Mouse (Mus musculus) monocyte, adult 5-6 weeks (primary cell): ENCODE data around the gene Dnal4. TPM values are rescaled to one million over a fixed set of nuclear protein-coding genes. Genes with fewer than 3 reads are reported as not detected.

Experiments used
- ATAC-seq: fragments of 153-309, 156-312 bp; replicated peaks from 2 replicates; pipeline ENCODE4 v1.8.0; 2017; ENCODE audit warnings: mild to moderate bottlenecking; ENCODE audit not compliant: low TSS enrichment, insufficient number of reproducible peaks, severe bottlenecking, poor library complexity, low FRiP score
- total RNA-seq: library from RNA; stranded (forward); fragments of 200-1000, 200-491, 200-594 nt; gene quantifications from 3 replicates; pipeline ENCODE4 v1.2.3, GENCODE M21; 2017

Gene Dnal4
- total RNA-seq, 1 experiment from 2014 or later, result 15.0 TPM

DNA sequence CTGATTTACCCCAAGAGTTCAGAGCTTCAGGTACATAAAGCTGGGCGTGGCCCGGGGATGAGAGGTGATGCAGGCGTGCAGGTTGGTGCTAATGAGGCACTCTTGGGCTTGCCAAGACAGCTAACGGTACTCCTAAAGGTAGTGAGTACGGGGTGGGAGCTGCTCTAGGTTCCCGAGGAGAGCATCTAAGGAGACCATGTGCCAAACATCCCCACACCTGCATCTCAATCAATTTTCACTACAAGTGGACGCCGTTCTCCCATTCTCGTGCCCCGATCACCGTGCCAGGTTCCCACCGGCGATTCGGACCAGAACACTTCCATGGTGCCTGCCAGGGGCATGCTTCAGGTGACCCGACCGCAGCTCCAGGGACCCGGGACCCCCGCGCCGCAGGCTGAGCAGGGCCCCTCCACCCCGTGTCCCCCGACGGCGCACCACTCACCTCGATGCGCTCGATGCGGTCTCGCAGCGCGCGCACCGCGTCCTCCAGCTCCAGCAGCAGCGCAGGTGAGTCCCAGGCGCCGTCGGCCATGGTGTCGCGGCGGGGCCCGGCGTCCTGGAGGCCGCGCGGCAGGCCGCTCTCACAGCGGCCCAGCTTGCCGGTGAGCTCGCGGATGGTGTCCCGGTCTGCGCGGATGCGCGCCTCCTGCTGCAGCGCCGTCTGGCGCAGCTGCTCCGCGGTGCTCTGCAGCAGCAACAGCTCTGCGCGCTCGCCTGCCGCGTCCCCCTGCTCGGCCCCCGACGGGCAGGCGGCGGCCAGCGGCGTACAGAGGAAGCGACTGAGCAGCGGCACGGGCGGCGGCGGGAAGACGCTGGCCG lies 26.1 kb upstream of the Dnal4 start:
- ATAC-seq, result no peak

DNA sequence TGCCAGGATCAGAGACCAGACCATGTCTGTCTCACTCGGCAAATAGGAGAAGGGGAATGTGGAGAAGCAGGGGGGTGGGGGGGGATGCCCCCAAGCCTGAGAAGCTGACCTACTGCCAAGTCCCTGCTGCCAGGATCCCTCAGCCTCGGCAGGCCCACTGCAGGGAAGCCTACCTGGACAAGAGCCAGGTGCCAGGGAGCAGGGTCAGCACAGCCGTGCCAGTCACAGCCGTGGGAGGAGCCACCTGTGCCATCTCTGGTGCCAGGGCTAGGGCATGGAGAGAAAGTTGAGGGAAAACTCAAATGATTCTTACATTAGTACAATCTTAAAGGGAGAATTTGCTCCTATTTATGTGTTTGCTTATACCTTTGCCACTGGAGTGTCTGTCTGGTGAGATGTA lies 24.7 kb upstream of the Dnal4 start:
- ATAC-seq, result no peak

DNA sequence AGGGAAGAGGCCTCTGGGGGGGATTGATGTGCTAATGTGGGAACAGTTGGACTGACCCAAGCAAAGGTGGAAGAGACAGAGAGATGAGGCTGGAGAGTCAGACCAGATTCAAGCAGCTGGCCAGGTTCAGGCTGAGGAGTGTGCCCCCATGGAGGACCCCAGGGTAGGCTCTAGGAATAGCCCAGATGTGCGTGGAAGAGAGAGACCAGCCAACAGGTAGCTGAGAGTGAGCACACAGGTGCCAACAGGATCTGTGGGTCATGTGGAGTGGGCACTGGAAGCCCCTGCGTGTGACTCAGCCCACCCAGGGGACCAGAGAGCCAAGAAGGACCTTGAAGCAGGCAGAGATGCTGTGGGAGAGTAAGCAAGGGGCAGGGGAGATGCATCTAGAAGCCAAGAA lies 24.0 kb upstream of the Dnal4 start:
- ATAC-seq, result no peak

DNA sequence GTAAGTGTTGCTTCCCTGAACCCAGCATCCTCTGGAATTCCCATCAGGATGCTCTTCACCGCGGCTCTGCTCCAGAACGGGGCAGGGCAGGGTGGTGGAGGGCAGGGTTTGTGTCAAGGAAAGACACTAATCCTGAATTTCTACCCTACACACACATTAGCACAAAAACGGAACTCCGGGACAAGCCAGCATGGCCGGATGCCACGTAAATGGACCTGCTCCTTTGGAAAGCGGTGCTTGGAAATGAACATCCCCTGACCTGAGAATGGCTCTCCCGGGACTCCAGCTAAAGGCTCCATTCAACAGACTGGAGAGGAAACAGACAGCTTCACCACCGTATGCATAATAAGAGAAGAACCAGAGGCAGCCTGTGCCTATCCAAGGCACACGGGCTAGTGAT lies 23.1 kb upstream of the Dnal4 start:
- ATAC-seq, result no peak

DNA sequence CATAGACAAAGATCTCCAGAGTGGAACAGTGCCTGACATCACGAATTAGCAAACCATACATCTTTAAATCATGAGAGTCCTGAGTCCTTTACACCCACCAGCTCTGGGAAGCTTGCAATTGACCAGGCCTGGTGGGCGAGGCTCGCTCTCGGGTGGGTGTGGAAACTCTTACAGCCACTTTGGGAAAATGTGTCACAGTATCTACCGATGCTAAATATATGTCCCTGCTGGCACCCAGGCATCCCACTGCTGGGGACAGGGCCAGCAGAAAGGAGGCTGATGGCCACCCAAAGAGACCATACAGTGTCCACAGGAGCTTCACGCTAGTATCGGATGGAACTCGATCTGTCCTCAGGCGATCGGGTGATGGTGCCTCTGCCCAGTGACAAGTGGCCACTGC lies 20.9 kb upstream of the Dnal4 start:
- ATAC-seq, result no peak

DNA sequence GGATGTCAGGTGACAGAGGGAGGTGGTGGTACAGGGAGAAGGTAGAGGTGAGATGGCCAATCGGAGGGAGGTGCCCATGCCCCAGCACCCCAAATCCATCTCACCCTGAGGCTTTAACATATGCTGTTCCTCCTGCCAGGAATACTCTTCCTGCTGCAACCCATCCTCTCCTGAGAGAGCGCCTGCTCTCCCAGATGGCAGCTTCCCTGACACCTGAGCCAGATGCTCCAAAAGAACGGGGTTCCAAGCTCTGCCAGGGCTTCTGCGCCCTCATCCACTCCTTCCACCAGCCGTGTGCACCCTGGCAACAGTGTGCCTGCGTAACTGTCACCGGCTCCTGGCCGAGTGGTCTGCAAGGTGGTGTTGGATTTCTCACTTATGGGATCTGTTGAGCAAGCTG lies 20.0 kb upstream of the Dnal4 start:
- ATAC-seq, result no peak

DNA sequence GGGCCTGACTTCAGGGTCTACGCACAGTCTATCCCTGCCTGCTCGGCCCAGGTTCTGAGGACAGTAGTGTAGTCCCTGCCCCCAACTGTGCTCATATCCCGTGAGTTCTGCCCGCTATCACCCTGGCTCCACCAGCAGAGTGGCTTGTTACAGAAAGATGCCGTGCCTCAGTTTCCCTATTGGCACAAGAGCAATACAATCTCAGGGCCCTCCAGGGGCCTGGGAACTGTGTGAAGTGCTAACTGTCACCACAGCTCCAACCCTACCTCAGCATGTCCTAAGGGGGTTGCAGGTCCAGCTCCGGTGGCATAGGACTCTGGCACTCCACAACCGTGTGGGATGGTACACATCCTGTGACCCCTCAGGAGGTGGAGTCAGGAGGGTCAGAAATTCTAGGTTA lies 19.4 kb upstream of the Dnal4 start:
- ATAC-seq, result no peak

DNA sequence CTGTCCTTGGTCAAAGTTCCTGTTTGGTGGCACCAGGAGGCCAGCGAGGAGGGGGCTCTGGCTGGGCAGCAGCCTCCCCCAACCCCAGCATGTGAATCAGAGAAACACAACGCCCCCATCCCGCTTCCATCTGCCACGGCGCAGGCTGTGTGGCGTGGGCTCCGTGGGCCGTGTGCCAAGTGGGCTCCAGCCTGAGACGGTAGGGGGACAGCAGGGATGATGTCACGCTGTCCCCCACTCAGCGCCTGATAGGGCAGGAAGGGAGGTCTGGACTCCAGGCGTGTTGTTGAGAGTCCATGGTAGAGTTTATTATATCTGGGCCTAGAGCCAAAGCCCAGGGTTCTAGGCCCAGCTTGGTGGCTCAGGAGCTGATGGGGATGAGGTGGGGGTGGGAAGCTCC lies 18.6 kb upstream of the Dnal4 start:
- no peak for ATAC-seq

DNA sequence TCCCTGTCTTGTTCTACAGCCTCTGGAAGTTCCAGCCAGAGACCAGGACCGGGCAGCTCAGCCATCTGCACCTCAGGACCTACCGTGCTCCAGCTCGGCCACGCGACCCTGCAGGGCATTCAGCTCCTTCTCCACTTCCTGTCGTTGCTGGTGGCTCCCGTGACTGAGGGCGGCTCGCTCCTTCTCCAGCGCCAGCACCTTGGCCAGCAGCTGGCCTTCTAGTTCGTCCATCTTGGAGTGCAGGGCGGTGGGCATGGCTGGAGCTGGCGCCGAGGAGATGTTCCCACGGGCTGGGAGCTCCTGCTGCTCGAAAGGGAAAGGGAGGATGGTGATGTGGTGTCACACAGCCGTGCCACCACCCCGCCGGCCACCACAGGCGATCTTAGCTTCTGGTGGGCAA lies 16.5 kb upstream of the Dnal4 start:
- no peak for ATAC-seq

DNA sequence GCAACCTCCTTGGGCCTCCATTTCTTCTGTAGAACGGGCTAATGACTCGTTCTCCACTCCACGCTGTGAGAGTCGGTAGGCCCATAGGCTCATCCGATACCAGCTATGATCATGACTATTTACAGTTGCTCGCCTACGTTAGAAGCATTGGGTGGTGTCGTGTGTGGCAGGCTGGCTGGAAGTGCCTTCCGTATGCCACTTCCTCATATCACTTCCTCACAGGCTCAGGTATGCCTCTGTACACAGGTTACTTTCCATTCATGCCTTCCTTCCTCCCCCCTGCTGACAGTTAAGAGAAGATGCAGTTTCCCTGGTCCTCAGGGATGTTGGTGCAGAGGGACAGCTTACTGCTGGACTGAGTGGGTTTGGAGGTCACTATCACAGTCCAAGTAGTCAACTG lies 15.4 kb upstream of the Dnal4 start:
- no peak for ATAC-seq

DNA sequence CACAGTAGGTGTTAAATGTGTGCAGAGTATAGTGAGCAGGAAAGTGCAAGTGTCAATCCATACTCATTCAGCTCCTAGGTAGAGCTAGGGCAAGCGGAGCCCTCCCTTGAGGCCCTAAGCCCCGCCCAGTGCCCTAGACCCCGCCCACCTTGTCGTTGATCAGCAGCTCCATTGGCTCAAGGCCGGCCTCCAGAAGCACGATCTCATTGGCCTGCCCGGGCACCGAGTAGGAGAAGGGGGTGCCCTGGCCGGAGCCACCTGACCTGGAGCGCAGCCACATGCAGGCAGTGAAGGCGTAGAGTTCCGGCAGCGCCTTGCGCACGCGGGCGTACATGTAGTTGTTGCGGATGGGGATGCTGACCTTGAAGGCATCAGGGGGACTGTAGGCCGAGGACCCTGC lies 14.8 kb upstream of the Dnal4 start:
- ATAC-seq, result no peak

DNA sequence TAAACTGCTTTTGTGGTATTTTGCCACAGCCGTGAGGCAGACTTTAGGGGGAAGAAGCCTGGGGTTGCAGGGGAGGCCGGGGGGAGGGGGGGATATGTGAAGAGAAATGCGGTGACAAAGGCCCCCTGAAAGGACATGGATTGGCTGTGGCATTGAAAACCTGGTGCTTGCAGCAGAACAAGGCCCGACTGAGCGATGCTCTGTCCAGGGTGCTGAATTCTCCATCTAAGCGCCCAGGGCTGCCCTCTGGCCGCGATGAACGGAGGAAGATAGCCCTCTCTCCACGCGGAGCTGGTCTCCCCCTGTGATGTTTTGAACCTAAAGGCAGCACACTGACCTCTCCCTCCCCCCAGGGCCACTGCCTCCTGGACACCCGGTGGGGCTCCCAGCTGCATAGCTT lies 13.9 kb upstream of the Dnal4 start:
- ATAC-seq, result no peak

DNA sequence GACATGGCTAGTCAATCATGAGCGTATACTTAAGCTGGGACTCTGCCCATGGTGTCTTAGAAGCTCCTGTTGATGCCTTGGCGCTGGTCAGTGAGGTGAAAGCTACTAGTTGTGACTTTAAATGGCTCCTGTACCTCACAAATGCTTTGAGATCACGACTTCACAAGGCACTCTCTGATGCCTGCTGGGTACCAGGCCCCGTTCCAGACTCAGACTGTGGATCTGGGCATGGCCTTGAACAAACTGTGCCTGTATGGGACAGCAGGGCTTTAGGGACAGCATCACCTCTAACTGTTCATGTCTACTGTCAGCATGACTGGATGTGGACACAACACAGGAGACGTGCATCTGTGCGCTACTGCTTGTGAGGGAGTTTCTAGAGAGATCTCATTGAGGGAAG lies 13.3 kb upstream of the Dnal4 start:
- no peak for ATAC-seq

DNA sequence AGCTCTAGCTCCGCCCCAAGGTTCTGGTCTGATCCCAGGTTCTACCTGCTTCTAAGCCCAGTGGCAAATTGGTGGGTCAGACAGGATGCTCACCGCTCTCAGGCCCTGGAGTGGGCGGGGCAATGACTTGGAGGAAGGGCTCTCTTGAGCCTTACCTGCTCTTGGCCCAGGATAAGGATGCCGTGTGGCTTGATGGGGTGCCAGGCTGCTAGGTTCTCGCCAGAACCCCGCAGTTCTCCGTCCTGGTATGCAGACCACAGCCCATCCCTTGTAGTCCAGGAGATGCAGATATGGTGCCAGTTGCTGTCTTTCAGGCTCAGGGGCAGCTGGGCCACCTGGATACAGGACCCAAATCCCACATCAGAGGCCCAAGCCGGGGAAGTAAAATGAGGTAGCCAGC lies 12.5 kb upstream of the Dnal4 start:
- ATAC-seq, result no peak

DNA sequence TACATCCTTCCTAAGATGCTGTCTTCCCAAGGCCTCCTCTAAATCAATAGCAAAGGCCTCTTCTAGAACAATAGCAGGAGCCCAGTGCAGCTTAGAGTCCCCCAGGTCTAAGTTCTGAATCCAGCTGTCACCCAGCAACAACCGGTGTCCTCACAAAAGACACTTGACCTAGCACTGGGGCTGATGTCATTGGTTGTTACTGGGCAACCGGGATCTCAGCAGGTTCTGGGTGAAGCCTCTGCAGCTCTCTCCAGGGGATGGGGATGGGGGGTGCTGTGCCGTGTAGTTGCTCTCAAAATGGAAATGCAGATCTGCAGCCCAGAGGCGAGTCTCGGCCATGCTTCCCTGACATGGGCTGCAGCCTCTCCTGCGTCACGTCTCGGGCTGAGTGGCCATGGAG lies 10.2 kb upstream of the Dnal4 start:
- no peak for ATAC-seq

DNA sequence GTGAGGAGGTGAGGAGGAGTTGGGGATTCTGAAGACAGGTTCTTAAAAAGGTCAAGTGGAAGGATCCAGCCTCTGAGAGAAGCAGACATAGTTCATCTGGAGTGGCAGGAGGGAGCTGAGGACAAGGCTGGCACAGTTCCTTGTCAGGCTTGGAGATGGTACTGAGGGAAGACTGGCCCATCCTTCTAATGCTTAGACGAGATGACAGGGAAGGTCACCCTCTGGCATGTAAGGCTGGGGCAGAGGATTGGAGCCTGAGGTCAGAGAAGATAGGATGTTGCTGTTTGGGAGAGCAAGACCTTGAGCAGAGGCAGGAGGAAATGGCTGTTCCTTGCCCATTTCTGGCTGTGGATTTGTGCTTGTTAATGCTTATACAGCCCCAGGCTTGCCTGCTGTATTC lies 7.4 kb upstream of the Dnal4 start:
- no peak for ATAC-seq

DNA sequence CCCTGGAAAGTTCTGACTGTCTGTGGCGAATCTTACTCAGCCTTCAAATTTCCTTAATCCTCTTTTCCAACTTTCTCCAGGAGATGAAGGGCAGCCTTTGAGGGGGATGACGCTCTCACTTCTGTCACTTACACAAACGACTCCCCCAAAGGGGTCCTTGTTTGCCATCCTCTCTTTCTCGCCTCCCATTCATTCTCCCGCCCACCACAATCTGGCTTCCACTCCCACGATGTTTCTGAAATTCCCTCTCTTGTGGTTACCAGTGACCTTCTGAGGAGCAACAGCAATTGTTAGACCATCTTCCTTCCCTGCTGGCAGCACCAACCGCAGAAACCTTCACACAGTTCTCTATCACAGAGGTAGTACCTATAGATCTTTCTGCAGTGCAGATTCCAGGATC lies 2.0 kb downstream of the Dnal4 start:
- no peak for ATAC-seq

DNA sequence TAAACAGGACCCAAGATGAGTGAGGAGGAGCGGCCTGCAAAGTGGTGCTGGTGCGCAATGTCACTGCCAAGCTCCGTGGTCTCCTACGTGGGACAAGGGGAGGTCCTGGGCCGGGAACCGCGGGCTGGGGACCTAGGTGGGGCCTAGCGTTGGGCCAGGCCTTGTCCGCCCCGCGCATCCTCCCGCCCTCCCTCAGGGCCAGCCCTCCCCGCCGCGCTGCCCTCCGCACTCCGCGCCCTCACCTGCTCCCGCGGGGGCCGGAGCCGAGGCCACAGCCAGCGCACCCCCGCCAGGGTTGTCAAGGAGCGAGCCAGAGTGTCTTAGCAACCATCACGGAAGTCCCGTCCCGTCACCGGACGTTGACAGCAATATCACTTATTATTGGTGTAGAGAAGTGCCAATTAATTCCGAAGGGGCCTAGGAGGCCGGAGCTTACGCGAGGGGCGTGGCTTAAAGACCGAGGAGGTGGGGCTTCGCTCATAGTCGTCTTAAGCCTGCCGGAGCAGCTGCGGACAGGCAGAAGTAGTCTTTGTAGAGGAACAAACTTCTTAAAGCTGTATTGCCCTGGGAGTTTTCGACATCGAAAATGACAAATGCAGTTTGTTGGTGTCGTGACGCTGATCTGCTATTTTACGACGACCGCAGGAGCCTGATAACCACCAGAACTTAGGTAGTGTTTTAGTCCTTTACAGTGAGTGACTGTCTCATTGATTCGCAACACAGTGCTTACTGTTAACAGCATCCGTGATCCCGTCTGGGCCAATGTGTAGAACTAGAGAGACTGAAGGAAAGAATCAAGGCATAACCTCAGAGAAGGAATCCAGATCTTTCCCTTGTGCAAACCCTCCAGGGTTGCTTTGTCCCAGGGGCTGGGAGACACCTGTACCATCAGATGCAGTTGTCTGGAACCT lies 3.3 kb downstream of the Dnal4 start:
- peak; percentile 99 for ATAC-seq

DNA sequence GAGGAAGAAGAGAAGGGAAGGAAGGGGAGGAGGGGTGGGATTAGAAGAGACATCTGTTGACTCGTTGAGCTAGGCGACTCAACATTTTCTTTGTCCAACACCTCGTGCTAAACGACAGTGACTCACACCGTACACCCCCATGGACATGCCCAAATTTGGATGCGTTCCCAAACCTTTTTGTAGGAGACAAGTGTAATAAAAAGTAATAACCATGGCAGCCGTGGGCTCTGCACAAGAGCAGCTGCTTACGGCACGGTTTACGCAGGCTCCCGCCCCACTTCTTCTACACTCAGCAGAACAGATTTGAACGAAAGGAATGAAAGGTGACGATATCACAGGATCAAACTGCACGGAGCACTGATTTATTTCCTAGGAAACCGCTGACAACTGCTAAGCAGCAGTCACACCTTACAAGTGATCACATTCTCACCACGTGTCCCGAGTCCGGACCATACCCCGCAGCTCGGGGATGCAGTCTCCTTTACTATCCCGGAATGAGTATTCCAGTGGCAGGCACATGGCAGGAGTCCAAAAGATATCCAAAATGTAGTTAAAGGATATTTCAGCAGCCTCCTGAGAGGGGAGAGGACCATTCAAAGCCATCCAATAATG lies 6.9 kb downstream of the Dnal4 start:
- no peak for ATAC-seq

DNA sequence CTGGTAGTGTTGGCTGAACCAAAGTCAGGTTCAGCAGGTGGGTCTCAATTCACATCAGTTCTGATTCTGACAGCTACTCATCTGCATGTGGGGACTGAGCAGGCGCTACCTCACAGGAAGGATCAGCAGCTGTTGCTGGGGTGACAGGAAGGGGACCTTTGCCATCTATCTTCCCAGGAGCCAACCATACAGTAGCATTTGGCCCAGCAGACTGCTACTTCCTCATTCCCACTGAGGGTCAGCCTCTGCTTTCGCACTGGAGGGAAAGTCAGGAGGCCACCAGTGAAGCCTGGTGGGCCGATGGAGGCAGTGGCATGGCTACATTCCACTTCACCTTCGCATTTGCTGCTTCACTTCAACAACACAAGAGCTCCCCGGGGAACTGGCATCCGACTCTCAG lies 9.3 kb downstream of the Dnal4 start:
- peak; percentile 57; the same call in 1 of the 2 replicates for ATAC-seq
